Mouse (Mus musculus) kidney, embryonic 16.5 days (tissue): ENCODE measurements around the gene Rere. TPM values are rescaled to one million over a fixed set of nuclear protein-coding genes. Genes with fewer than 3 reads are reported as not detected.
"Not testable (repeated sequence)": the region's sequence is repeated elsewhere in the genome, so short reads cannot be mapped to it uniquely, and the experiment has no call there.

Source experiments
- ATAC-seq: fragments of 200-750 bp; cut with Nextera tagmentation; 2 replicates; pipeline ENCODE4 v1.8.0; 2017; ENCODE audit warnings: moderate TSS enrichment; ENCODE audit not compliant: low FRiP score, low TSS enrichment
- H3K27ac ChIP-seq: fragments of 300-500 bp; sonication (generic); 2 replicates; pipeline ENCODE4 v1.5.1; 2014; ENCODE audit warnings: low read length
- H3K27me3 ChIP-seq: fragments of 300-500 bp; sonication (generic); 2 replicates; pipeline ENCODE4 v1.6.1; 2014; ENCODE audit warnings: low read length, control low read depth, mixed read lengths; ENCODE audit not compliant: insufficient read depth
- H3K36me3 ChIP-seq: fragments of 300-500 bp; sonication (generic); 2 replicates; pipeline ENCODE4 v1.6.1; 2014; ENCODE audit warnings: low read length, control low read depth, mixed read lengths; ENCODE audit not compliant: insufficient read depth
- H3K4me1 ChIP-seq: fragments of 300-500 bp; sonication (generic); 2 replicates; pipeline ENCODE4 v1.6.1; 2014; ENCODE audit warnings: low read length, control low read depth, mixed read lengths; ENCODE audit not compliant: insufficient read depth
- H3K4me2 ChIP-seq: fragments of 300-500 bp; sonication (generic); replicated peaks from 2 replicates; pipeline ENCODE4 v1.6.1; 2014; ENCODE audit warnings: low read depth, low read length
- H3K4me3 ChIP-seq: fragments of 300-500 bp; sonication (generic); 2 replicates; pipeline ENCODE4 v1.5.1; 2014; ENCODE audit warnings: mild to moderate bottlenecking, low read length
- H3K9ac ChIP-seq: fragments of 300-500 bp; sonication (generic); replicated peaks from 2 replicates; pipeline ENCODE4 v1.6.1; 2014; ENCODE audit warnings: low read length
- H3K9me3 ChIP-seq: fragments of 300-500 bp; sonication (generic); 2 replicates; pipeline ENCODE4 v1.6.1; 2016; ENCODE audit warnings: low read length, control low read depth
- WGBS: fragments of 180-500 bp; shearing (Covaris S2); extraction: QIAGEN DNeasy Blood & Tissue Kit; methylation state at CpG from one replicate; pipeline ENCODE4 v1.1.7; 2014; 5-methylcytosine and 5-hydroxymethylcytosine counted together
- polyA plus RNA-seq: library from polyadenylated mRNA; unstranded; fragments of >200 nt; fragmentation: Nextera tagmentation; extraction: Ambion mirVana; gene quantifications from 2 replicates; pipeline ENCODE4 v1.2.1, GENCODE M21; 2015

The Rere gene
- polyA plus RNA-seq, 1 experiment from 2014 or later, result 30.7 TPM

GRCm38 (mm10) chr4:150474086-150474485 is 192.6 kb downstream of the Rere start:
- H3K4me1 ChIP-seq, result peaks cover 12% of the 10 kb centered on the region; the same call in 1 of the 2 replicates
- no peak overlapping the region for H3K4me2 ChIP-seq
- peaks cover 12% of the 10 kb centered on the region for H3K36me3 ChIP-seq
- H3K4me3 ChIP-seq, result no peak overlapping the region
- ATAC-seq, result peak; percentile 61; the same call in 1 of the 2 replicates
- no peak overlapping the region for H3K9ac ChIP-seq
- no peaks in the 10 kb centered on the region for H3K9me3 ChIP-seq
- H3K27ac ChIP-seq, result no peak overlapping the region
- WGBS, result 43% methylated on average over 7 of the region's 7 CpGs
- H3K27me3 ChIP-seq, result no peaks in the 10 kb centered on the region

GRCm38 (mm10) chr4:150476258-150476657 is 194.8 kb downstream of the Rere start:
- WGBS, result 64% methylated on average over 5 of the region's 5 CpGs
- ATAC-seq, result no peak
- Histone ChIP-seq H3K27ac (no peak overlapping the region), H3K4me1 (peaks cover 12% of the 10 kb centered on the region; the same call in 1 of the 2 replicates), H3K36me3 (peaks cover 15% of the 10 kb centered on the region; the same call in 1 of the 2 replicates), H3K9ac (no peak overlapping the region), H3K9me3 (no peaks in the 10 kb centered on the region), H3K4me3 (no peak overlapping the region), H3K4me2 (no peak overlapping the region), H3K27me3 (no peaks in the 10 kb centered on the region)

GRCm38 (mm10) chr4:150478006-150478405 is 196.6 kb downstream of the Rere start:
- no peak overlapping the region for H3K9ac ChIP-seq
- no peak overlapping the region for H3K27ac ChIP-seq
- H3K36me3 ChIP-seq, result peaks cover 14% of the 10 kb centered on the region; the same call in 1 of the 2 replicates
- no peak overlapping the region for H3K4me2 ChIP-seq
- ATAC-seq, result no peak
- no peaks in the 10 kb centered on the region for H3K27me3 ChIP-seq
- no peaks in the 10 kb centered on the region for H3K9me3 ChIP-seq
- no peak overlapping the region for H3K4me3 ChIP-seq
- 88% methylated on average over 6 of the region's 6 CpGs for WGBS
- H3K4me1 ChIP-seq, result peaks cover 12% of the 10 kb centered on the region; the same call in 1 of the 2 replicates

- H3K9ac ChIP-seq, H3K27me3 ChIP-seq, ATAC-seq, H3K27ac ChIP-seq, H3K4me3 ChIP-seq, H3K36me3 ChIP-seq, H3K9me3 ChIP-seq, H3K4me2 ChIP-seq: not testable (repeated sequence)
- peaks cover 17% of the 10 kb centered on the region for H3K4me1 ChIP-seq
- WGBS, result 94% methylated on average over 4 of the region's 5 CpGs
These were observed 201.6 kb downstream of the Rere start for GRCm38 (mm10) chr4:150483081-150483480.

- no peaks in the 10 kb centered on the region for H3K27me3 ChIP-seq
- no peak overlapping the region for H3K27ac ChIP-seq
- H3K4me1 ChIP-seq, result peaks cover 26% of the 10 kb centered on the region
- H3K9ac ChIP-seq, result no peak overlapping the region
- H3K9me3 ChIP-seq, result no peaks in the 10 kb centered on the region
- H3K4me2 ChIP-seq, result no peak overlapping the region
- no peak overlapping the region for H3K4me3 ChIP-seq
- no peaks in the 10 kb centered on the region; the same call in 1 of the 2 replicates for H3K36me3 ChIP-seq
- 40% methylated on average over 2 of the region's 2 CpGs for WGBS
- ATAC-seq, result no peak
These were observed 204.7 kb downstream of the Rere start for GRCm38 (mm10) chr4:150486097-150486496.

GRCm38 (mm10) chr4:150487109-150487508 is 205.7 kb downstream of the Rere start:
- Histone ChIP-seq H3K4me2 (no peak overlapping the region), H3K9me3 (no peaks in the 10 kb centered on the region), H3K4me1 (peaks cover 26% of the 10 kb centered on the region), H3K36me3 (no peaks in the 10 kb centered on the region; the same call in 1 of the 2 replicates), H3K27ac (peak overlapping the region; percentile 36; the same call in 1 of the 2 replicates), H3K9ac (no peak overlapping the region), H3K27me3 (no peaks in the 10 kb centered on the region), H3K4me3 (no peak overlapping the region)
- 42% methylated on average over 5 of the region's 5 CpGs for WGBS
- no peak for ATAC-seq

- Histone ChIP-seq H3K27me3 (no peaks in the 10 kb centered on the region), H3K4me3 (peak overlapping the region; percentile 38), H3K4me2 (peak overlapping the region; percentile 58), H3K27ac (peak overlapping the region; percentile 81), H3K9ac (peak overlapping the region; percentile 59), H3K36me3 (no peaks in the 10 kb centered on the region; the same call in 1 of the 2 replicates), H3K4me1 (peaks cover 26% of the 10 kb centered on the region), H3K9me3 (no peaks in the 10 kb centered on the region)
- 17% methylated on average over 12 of the region's 12 CpGs for WGBS
- peak; percentile 98 for ATAC-seq
These were observed 206.8 kb downstream of the Rere start for GRCm38 (mm10) chr4:150488096-150488748.

GRCm38 (mm10) chr4:150488767-150489166 is 207.3 kb downstream of the Rere start:
- no peaks in the 10 kb centered on the region for H3K27me3 ChIP-seq
- H3K4me2 ChIP-seq, result peak overlapping the region; percentile 58
- no peak for ATAC-seq
- peak overlapping the region; percentile 81 for H3K27ac ChIP-seq
- peaks cover 26% of the 10 kb centered on the region for H3K4me1 ChIP-seq
- H3K36me3 ChIP-seq, result no peaks in the 10 kb centered on the region; the same call in 1 of the 2 replicates
- H3K9me3 ChIP-seq, result no peaks in the 10 kb centered on the region
- peak overlapping the region; percentile 59 for H3K9ac ChIP-seq
- 33% methylated on average over 4 of the region's 4 CpGs for WGBS
- peak overlapping the region; percentile 38 for H3K4me3 ChIP-seq

- Histone ChIP-seq H3K4me1 (peaks cover 26% of the 10 kb centered on the region), H3K27ac (no peak overlapping the region), H3K27me3 (no peaks in the 10 kb centered on the region), H3K9ac (no peak overlapping the region), H3K36me3 (no peaks in the 10 kb centered on the region; the same call in 1 of the 2 replicates), H3K4me3 (no peak overlapping the region), H3K9me3 (no peaks in the 10 kb centered on the region), H3K4me2 (no peak overlapping the region)
- ATAC-seq, result no peak
- 67% methylated on average over 6 of the region's 6 CpGs for WGBS
These were observed 208.6 kb downstream of the Rere start for GRCm38 (mm10) chr4:150490050-150490449.

GRCm38 (mm10) chr4:150491710-150492109 is 210.3 kb downstream of the Rere start:
- H3K9ac ChIP-seq, result no peak overlapping the region
- no peaks in the 10 kb centered on the region for H3K27me3 ChIP-seq
- peaks cover 20% of the 10 kb centered on the region for H3K4me1 ChIP-seq
- no peak overlapping the region for H3K4me2 ChIP-seq
- H3K36me3 ChIP-seq, result no peaks in the 10 kb centered on the region; the same call in 1 of the 2 replicates
- H3K27ac ChIP-seq, result no peak overlapping the region
- H3K4me3 ChIP-seq, result no peak overlapping the region
- 84% methylated on average over 4 of the region's 4 CpGs for WGBS
- H3K9me3 ChIP-seq, result no peaks in the 10 kb centered on the region
- ATAC-seq, result no peak
